Mouse (Mus musculus) brain, embryonic 18.5 days (tissue): Measurements from ENCODE around the gene Cacna1a.
A peak's percentile ranks its signal among the peaks of the same experiment; 100 is the strongest.

Source experiments
- DNase-seq: peaks from one replicate; pipeline ENCODE4 v3.0.0-alpha.2; 2012; ENCODE audit warnings: low read depth, low spot score

Gene Cacna1a

GRCm38 (mm10) chr8:84388275-84388674 lies at the start of gene Cacna1a:
TSS of gene Cacna1a (plus strand) at chr8:84388440.
- no peak for DNase-seq

DNA sequence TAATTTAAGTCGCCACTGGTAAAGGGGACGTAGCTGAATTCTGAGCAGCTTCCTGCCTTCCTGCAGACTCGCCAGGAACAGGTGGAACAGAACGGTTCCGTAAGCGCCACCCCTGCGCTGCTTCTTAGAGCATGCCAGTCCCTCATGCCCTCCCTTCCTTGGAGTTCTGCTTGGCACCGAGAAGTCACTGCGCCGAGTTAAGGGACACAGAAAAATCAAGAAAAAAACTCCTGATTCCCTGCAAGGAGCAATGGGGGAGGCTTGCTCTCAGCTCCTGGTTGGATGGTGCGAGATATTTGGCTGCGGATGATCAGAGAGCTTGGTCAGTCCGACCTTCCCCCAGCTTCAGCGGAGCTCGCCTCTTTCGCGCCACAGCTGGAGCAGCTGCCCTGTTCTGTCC lies 49.7 kb upstream of the Cacna1a start:
- no peak for DNase-seq

DNA sequence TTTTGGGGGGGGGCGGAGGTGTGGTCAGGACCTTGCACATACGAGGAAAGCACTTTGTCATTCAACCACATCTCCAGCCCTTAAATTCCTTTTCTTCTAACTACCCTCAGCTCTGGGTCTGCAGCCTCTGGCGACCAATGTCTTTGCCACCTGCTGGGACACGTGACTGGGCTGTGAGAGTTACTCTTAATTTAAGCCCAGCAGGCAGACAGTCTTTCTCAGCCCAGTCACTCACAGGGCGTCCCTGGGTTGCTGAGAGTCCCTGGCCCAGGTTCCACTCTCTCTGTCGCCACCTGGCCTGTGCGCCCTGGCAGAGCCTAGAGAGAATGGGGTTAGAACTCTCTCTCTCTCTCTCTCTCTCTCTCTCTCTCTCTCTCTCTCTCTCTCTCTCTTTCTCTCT lies 48.9 kb upstream of the Cacna1a start:
- no peak for DNase-seq

DNA sequence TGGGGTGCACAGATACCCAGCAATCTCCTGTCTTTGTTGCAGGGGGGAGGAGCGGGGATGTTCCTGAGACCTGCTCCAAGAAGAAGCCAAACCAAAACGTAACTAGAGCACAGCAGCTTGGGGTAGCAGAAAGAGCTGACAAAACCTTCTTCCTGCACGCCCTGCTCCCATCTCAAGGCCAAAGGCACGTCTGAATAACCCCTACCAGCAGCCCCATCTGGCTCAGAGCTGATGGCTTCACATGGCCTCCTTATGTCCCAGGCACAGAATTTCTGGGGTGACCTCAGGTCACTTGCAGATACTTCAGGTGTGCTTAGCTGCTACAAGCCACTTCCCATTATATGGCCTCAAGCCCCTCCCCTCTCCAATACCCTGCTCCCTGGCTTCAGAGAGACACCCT lies 48.4 kb upstream of the Cacna1a start:
- DNase-seq = no peak

DNA sequence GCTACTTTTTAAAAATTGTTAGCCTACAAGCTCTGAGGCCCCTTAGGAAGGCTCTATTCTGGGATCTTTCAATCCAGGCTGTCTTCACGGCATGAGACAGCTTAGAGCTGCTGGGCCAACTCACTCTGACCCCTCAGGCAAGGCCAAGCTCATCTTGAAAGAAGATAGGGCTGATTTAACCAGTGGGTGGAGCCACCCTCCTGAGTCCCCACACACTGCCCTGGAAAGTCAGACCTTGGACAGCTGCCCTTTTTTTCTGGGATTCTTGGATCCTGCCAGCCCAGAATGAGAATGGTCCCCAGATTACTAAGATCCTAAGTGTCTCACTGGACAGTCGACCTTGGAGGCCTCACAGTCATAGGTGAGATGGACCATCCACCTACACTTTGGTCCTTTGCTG lies 47.6 kb upstream of the Cacna1a start:
- DNase-seq = no peak

GRCm38 (mm10) chr8:84345493-84345892 lies 42.7 kb upstream of the Cacna1a start:
- no peak for DNase-seq

DNA sequence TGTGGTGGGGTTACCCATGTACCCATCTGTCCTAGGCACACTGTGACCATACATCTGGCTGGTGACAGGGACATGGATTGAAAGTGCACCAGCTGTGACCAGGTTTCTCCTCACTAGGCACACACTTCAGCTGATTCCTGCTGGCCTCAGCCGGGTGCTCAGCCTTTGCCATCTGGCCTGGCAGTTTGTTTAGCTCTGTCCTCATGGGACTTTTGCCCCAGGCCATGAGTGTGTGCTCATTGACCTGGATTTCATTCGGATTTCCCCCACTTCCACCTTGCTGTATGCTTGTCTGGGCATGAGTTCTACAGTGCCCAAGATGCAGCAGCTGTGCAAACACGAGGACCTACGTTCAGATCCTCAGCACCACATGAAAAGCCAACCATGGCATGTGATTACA lies 41.8 kb upstream of the Cacna1a start:
- DNase-seq = no peak

DNA sequence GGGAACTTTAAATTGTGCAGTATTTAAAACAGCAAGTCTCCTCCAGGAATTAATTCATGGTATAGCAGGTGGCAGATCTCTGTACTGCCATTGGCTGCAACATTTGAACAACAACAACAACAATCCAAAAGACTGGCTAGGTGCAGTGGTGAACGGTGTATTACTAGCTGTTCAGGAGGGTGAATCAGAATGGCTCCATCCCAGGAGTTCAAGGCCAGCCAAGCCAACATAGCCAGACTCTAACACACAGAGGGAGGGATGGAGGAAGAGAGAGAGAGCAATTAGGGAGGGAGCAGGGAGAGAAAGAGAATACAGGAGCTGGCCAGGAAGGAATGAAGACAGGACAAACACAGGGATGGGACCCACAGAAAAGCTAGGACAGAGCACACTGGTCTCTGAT lies 38.7 kb upstream of the Cacna1a start:
- no peak for DNase-seq

- DNase-seq = no peak
These were observed 37.3 kb upstream of the Cacna1a start for GRCm38 (mm10) chr8:84350960-84351359.

DNA sequence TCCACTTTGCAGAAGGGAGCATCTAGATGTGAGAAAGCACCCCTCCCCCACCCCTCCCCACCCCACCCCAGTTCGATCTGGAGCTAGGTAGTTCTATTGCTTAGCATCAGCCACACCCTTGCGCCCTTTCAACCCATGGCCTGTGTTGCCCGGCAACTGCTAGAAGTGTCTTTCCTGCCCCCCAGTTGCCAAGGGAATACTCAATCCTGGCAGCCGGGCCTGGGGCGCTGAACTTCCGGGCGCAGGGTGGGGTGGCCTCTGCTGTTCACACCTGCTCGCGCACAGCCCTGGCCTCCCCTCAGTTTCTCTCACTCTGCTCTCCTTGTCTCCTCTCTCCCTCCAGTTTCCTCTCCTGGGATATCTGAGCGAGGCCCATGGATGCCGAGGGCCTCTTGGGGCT lies 31.8 kb upstream of the Cacna1a start:
- no peak for DNase-seq

DNA sequence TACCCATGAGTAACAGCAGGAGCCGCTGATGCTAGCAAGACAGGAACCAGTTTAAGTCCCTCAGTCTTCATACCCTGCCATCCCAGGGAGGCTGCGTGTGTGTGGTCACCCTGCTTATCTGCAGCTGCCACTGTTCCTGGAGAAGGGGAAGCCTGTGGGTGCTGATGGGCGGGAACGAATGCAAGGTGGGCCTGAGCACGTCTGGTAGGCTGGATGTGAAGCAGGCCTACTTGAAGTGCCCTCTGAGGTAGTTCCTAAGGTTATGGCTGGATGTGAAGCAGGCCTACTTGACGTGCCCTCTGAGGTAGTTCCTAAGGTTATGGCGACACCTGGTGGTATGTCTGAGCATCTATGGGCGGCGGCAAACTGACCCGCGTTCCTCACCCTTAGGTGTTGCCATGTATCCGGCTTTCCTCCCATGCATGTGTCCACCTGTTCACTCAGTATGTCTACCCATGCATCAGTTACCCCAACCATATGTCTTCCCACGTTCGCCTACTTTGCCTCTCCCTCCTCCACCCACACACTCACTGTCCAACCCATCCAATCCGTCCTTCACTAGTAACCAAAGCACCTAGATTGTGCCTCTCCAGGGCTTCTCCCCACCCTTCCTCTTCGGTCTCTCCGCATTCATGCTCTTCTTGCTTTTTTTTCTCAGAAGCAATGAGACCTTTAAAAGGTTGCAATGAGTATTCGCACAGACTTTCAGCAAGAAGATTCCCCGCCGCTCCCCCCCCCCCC lies 30.4 kb upstream of the Cacna1a start:
- DNase-seq = peak; percentile 34

DNA sequence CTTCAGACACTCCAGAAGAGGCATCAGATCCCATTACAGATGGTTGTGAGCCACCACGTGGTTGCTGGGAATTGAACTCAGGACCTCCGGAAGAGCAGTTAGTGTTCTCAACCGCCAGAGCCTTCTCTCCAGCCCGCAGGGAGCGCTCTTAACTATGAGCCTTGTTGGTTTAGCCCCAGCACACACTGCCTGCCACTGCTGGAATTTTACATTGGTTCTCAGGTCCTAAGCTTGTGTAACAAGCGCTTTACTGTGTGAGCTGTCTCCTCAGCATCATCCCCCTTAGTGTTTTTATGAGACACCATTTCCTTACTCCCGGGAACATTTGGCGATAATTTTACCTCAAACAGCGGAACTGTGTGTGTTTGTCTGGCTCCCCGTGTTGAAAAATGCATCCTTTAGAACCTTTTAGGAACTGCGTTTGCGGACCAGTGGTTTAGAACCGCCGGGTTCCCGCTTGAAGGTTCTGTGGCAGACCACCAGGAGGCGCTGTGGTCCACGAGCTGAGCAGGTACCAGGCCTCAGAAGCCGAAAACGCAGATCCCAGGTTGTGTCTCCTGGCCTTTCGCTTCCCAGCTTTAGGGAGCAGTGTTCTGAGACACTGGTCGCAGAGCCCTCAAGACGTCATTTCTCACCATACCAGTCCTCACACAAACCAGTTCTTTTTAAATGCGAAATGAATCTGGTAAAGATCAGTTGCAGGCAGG lies 24.7 kb upstream of the Cacna1a start:
- peak; percentile 26 for DNase-seq

- DNase-seq = no peak
These were observed 23.0 kb upstream of the Cacna1a start for GRCm38 (mm10) chr8:84365197-84365596.

DNA sequence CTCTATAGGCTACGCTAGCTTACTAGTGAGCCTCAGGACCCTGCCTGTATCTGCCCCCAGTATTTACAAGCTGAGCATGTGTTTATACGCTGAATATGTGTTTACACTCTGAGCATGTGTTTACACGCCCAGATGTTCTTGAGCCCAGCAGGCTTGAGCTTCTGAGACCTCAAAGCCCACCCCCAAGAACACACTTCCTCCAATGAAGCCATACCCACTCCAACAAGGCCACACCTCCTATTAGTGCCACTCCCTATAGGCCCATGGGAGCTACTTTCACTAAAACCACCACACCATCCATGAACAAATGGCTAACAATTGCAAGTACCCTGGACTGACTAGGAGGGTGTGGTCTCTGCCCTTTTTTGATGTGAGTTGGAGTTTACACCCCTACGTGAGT lies 17.3 kb upstream of the Cacna1a start:
- DNase-seq = no peak

DNA sequence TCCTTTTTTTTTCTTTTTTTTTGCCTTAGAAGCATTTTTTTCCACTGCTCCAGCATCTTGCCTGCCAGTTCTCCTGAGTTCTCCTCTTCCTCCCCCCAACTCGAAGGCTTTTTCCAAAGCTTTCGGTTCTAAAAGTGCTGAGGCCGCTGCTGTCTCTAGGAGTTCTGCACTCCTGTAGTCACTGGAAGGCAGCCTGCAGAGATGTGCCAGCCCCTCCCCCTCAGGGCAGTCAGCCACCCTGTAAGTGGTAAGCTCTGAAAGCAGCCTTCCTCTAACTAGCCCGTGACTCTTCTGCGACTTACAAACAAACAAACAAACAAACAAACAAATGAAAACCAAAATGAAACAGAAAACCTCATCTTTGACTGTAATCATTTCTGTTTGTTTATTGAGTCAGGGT lies 13.2 kb upstream of the Cacna1a start:
- DNase-seq = no peak

DNA sequence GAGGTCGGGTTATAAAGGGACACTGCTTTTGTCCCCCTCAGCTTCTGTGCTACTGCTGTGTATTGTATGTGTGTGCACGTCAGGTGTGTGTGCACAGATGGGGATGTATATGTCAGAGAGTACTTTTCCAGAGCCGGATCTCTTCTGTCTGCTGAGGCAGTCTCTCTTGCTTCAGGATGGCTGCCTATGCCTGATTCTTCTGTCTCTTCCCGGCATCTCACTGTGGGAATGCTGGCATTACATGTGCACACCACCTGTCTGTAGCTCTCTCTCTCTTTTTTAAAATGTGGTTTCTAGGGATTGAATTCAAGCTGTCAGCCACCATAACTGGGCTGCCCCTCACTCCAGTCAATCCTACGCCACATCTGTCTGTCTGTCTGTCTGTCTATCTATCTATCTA lies 12.4 kb upstream of the Cacna1a start:
- no peak for DNase-seq

- no peak for DNase-seq
These were observed 11.7 kb upstream of the Cacna1a start for GRCm38 (mm10) chr8:84376564-84376963.

DNA sequence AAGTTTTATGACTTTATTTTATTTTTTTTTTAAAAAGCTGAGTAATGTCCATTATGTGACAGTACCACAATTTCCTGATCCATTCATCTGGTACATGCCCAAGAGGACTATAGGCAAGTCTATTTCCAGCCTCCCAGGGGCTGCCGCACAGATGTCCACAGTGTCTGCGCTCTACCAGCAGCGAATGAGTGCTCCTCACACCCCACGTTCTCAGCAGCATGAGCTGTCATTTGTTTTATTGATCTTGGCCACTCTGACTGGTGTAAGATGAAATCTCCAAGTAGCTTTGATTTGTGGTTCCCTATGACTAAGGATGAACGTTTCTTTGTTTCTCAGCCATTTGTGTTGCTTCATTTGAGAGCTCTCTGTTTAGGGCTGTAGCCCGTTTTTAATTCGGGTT lies 6.6 kb upstream of the Cacna1a start:
- no peak for DNase-seq

GRCm38 (mm10) chr8:84388773-84389172 lies 533 bp downstream of the Cacna1a start:
- DNase-seq = no peak

DNA sequence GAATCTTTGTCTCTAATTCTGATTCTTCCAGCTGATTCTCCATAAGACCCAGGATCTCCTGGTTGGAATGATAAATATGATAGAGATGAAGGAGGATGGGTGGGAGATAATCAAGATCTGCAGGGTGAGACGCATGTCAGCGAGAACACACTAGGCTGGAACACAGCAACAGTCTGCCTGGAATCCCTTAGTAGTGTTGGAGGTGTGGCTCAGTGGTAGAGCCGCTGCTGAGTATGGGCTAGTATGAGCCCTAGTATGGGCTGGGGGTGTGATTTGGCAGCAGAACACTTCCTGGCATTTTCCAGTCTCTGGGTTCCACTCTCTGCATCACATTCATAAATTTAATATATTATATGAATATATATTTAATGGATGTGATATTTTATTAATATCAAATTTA lies 933 bp downstream of the Cacna1a start:
- no peak for DNase-seq

DNA sequence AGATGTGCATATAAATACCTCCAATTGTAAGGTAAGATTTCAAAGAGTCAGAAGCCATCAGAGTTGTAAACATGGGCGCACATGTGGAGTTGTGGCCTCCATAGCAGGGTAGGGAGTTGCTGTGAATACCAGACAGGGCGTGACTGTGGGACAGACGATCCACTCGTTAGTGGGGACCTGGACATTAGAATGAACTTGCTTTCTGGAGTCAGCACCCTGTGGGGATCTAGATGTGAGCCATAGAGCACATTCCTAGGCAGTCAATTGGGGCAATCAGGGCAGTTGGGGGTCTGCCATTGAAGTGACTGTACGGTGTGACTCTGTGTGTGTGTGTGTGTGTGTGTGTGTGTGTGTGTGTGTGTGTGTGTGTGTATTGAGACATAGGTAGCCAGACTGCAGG lies 3.4 kb downstream of the Cacna1a start:
- DNase-seq = no peak

GRCm38 (mm10) chr8:84395751-84396457 lies 7.7 kb downstream of the Cacna1a start:
- no peak for DNase-seq
